Mouse (Mus musculus) MN1 (cell line): ENCODE measurements around the gene Lrrc38.
"Not testable (repeated sequence)": the region's sequence is repeated elsewhere in the genome, so short reads cannot be mapped to it uniquely, and the experiment has no call there.

Source experiments
- DNase-seq: peaks from one replicate; pipeline ENCODE4 v3.0.0-alpha.2; 2016; ENCODE audit warnings: low spot score

Gene Lrrc38

GRCm38 (mm10) chr4:143349484-143349906 lies at the start of gene Lrrc38:
TSS of gene Lrrc38 (plus strand) at chr4:143349757.
- no peak for DNase-seq

- no peak for DNase-seq
Measured at GRCm38 (mm10) chr4:143300113-143300688, 49.4 kb upstream of the Lrrc38 start.

- DNase-seq = no peak
Measured at GRCm38 (mm10) chr4:143301042-143301441, 48.5 kb upstream of the Lrrc38 start.

- no peak for DNase-seq
Measured at GRCm38 (mm10) chr4:143301875-143302274, 47.7 kb upstream of the Lrrc38 start.

- no peak for DNase-seq
Measured at GRCm38 (mm10) chr4:143302279-143302890, 47.2 kb upstream of the Lrrc38 start.

GRCm38 (mm10) chr4:143305031-143305430 lies 44.5 kb upstream of the Lrrc38 start:
- no peak for DNase-seq

- no peak for DNase-seq
Measured at GRCm38 (mm10) chr4:143305987-143306772, 43.4 kb upstream of the Lrrc38 start.

GRCm38 (mm10) chr4:143311341-143311740 lies 38.2 kb upstream of the Lrrc38 start:
- no peak for DNase-seq

GRCm38 (mm10) chr4:143313299-143313698 lies 36.3 kb upstream of the Lrrc38 start:
- DNase-seq = no peak

GRCm38 (mm10) chr4:143324176-143324924 lies 25.2 kb upstream of the Lrrc38 start:
- DNase-seq = no peak

- DNase-seq = no peak
Measured at GRCm38 (mm10) chr4:143324925-143325624, 24.5 kb upstream of the Lrrc38 start.

- peak; percentile 11 for DNase-seq
Measured at GRCm38 (mm10) chr4:143325625-143325941, 24.0 kb upstream of the Lrrc38 start.

GRCm38 (mm10) chr4:143330566-143330965 lies 19.0 kb upstream of the Lrrc38 start:
- DNase-seq = no peak

GRCm38 (mm10) chr4:143331787-143332186 lies 17.8 kb upstream of the Lrrc38 start:
- no peak for DNase-seq

GRCm38 (mm10) chr4:143334145-143334544 lies 15.4 kb upstream of the Lrrc38 start:
- no peak for DNase-seq

GRCm38 (mm10) chr4:143334995-143335394 lies 14.6 kb upstream of the Lrrc38 start:
- no peak for DNase-seq

- DNase-seq = no peak
Measured at GRCm38 (mm10) chr4:143336096-143336495, 13.5 kb upstream of the Lrrc38 start.

- DNase-seq = no peak
Measured at GRCm38 (mm10) chr4:143339808-143340207, 9.7 kb upstream of the Lrrc38 start.

GRCm38 (mm10) chr4:143341470-143341869 lies 8.1 kb upstream of the Lrrc38 start:
- no peak for DNase-seq

- not testable (repeated sequence) for DNase-seq
Measured at GRCm38 (mm10) chr4:143345491-143345890, 4.1 kb upstream of the Lrrc38 start.

- no peak for DNase-seq
Measured at GRCm38 (mm10) chr4:143348678-143349077, 879 bp upstream of the Lrrc38 start.
